Mouse (Mus musculus) kidney, postnatal 10 days (tissue): Measurements from ENCODE around the gene Hk1.

ENCODE experiments used
- DNase-seq: peaks from one replicate; pipeline ENCODE4 v3.0.0; 2021; ENCODE audit warnings: mixed read lengths

Gene Hk1

GRCm38 (mm10) chr10:62379808-62380207, at the start of gene Hk1:
TSS of gene Hk1 (minus strand) at chr10:62379908.
- DNase-seq: no peak

- peak; percentile 31 for DNase-seq
Observed at GRCm38 (mm10) chr10:62425081-62425871, 45.6 kb upstream of the Hk1 start.

- peak; percentile 17 for DNase-seq
Observed at GRCm38 (mm10) chr10:62422255-62422654, 42.5 kb upstream of the Hk1 start, which contains the start of gene Hkdc1. TSS of gene Hkdc1 (minus strand) at chr10:62422491.

- DNase-seq: no peak
Observed at GRCm38 (mm10) chr10:62421127-62421526, 41.4 kb upstream of the Hk1 start.

- no peak for DNase-seq
Observed at GRCm38 (mm10) chr10:62420399-62420798, 40.7 kb upstream of the Hk1 start.

GRCm38 (mm10) chr10:62419422-62419821, 39.7 kb upstream of the Hk1 start:
- DNase-seq: no peak

GRCm38 (mm10) chr10:62418831-62419356, 39.2 kb upstream of the Hk1 start:
- no peak for DNase-seq

GRCm38 (mm10) chr10:62413606-62413982, 33.9 kb upstream of the Hk1 start:
- DNase-seq: no peak

GRCm38 (mm10) chr10:62412906-62413605, 33.3 kb upstream of the Hk1 start:
- peak; percentile 50 for DNase-seq

GRCm38 (mm10) chr10:62411431-62412410, 32.0 kb upstream of the Hk1 start:
- no peak for DNase-seq

GRCm38 (mm10) chr10:62410943-62411342, 31.2 kb upstream of the Hk1 start:
- DNase-seq: peak; percentile 81

- DNase-seq: peak; percentile 78
Observed at GRCm38 (mm10) chr10:62404901-62405300, 25.2 kb upstream of the Hk1 start.

- no peak for DNase-seq
Observed at GRCm38 (mm10) chr10:62401641-62402111, 22.0 kb upstream of the Hk1 start.

GRCm38 (mm10) chr10:62383011-62383410, 3.3 kb upstream of the Hk1 start:
- DNase-seq: no peak

GRCm38 (mm10) chr10:62380936-62381335, 1.2 kb upstream of the Hk1 start:
- no peak for DNase-seq

- DNase-seq: no peak
Observed at GRCm38 (mm10) chr10:62358827-62359226, 20.9 kb downstream of the Hk1 start.

- DNase-seq: no peak
Observed at GRCm38 (mm10) chr10:62356105-62356730, 23.5 kb downstream of the Hk1 start.

GRCm38 (mm10) chr10:62345147-62345546, 34.6 kb downstream of the Hk1 start:
- DNase-seq: no peak

GRCm38 (mm10) chr10:62344004-62344752, 35.5 kb downstream of the Hk1 start:
- DNase-seq: no peak

- DNase-seq: no peak
Observed at GRCm38 (mm10) chr10:62342512-62342911, 37.2 kb downstream of the Hk1 start.

- DNase-seq: no peak
Observed at GRCm38 (mm10) chr10:62341956-62342355, 37.8 kb downstream of the Hk1 start.
